Mouse (Mus musculus) thymus, adult 2 months (tissue): ENCODE results near the gene Cd151. TPM values are rescaled to one million over a fixed set of nuclear protein-coding genes. Genes with fewer than 3 reads are reported as not detected.

ENCODE experiments used
- DNase-seq: peaks from one replicate; pipeline ENCODE4 v3.0.0; 2021
- H3K27ac ChIP-seq: fragments of 200-500 bp; 2 replicates; pipeline ENCODE4 v1.5.1; 2012; ENCODE audit warnings: low read length, control low read depth; ENCODE audit not compliant: control insufficient read depth, insufficient read depth
- H3K27me3 ChIP-seq: fragments of 200-500 bp; 2 replicates; pipeline ENCODE4 v1.6.1; 2012; ENCODE audit warnings: mild to moderate bottlenecking, low read length, moderate library complexity, mixed read lengths; ENCODE audit not compliant: control insufficient read depth, insufficient read depth
- H3K36me3 ChIP-seq: fragments of 200-500 bp; 2 replicates; pipeline ENCODE4 v1.6.1; 2012; ENCODE audit warnings: mild to moderate bottlenecking, low read length, moderate library complexity; ENCODE audit not compliant: control insufficient read depth, insufficient read depth
- H3K4me1 ChIP-seq: fragments of 200-500 bp; replicated peaks from 2 replicates; pipeline ENCODE4 v1.6.1; 2012; ENCODE audit warnings: low read length; ENCODE audit not compliant: control insufficient read depth, insufficient read depth
- H3K4me3 ChIP-seq: fragments of 200-500 bp; 2 replicates; pipeline ENCODE4 v1.5.1; 2012; ENCODE audit warnings: mild to moderate bottlenecking, low read length, control low read depth, moderate library complexity; ENCODE audit not compliant: control insufficient read depth, insufficient read depth
- CTCF ChIP-seq: fragments of 200-500 bp; IDR thresholded peaks from 2 replicates; pipeline ENCODE4 v1.5.1; 2012; ENCODE audit warnings: mild to moderate bottlenecking, control low read depth, low read length, moderate library complexity, borderline replicate concordance; ENCODE audit not compliant: control insufficient read depth, poor library complexity, insufficient read depth; ENCODE audit errors: extremely low read depth
- POLR2A ChIP-seq: fragments of 200-500 bp; IDR thresholded peaks from 2 replicates; pipeline ENCODE4 v1.6.1; 2012; ENCODE audit warnings: mild to moderate bottlenecking, low read length, control low read depth, moderate library complexity; ENCODE audit not compliant: control insufficient read depth, poor library complexity, insufficient read depth; ENCODE audit errors: extremely low read depth
- WGBS: fragments of 180-500 bp; shearing (Covaris S2); methylation state at CpG from one replicate; pipeline ENCODE4 v1.1.7; 2018; 5-methylcytosine and 5-hydroxymethylcytosine counted together
- polyA plus RNA-seq: library from polyadenylated mRNA; depleted of rRNA; stranded (reverse); fragments of >200 nt; gene quantifications from 2 replicates; pipeline ENCODE4 v1.2.3, GENCODE M21; 2012

Cd151 gene
- polyA plus RNA-seq, 1 experiment = 186 TPM

- TF ChIP-seq CTCF (no peak), POLR2A (no peak)
- H3K27me3 ChIP-seq = no peaks in the 10 kb centered on the region
- H3K4me1 ChIP-seq = peaks cover 32% of the 10 kb centered on the region
- 87% methylated on average over 9 of the region's 9 CpGs for WGBS
- no peak overlapping the region for H3K27ac ChIP-seq
- no peaks in the 10 kb centered on the region for H3K36me3 ChIP-seq
- no peak for DNase-seq
- no peak overlapping the region for H3K4me3 ChIP-seq
Observed at GRCm38 (mm10) chr7:141435856-141436522, 31.2 kb upstream of the Cd151 start.

GRCm38 (mm10) chr7:141436523-141436892 lies 30.7 kb upstream of the Cd151 start:
- Histone ChIP-seq H3K36me3 (no peaks in the 10 kb centered on the region), H3K27me3 (no peaks in the 10 kb centered on the region), H3K27ac (no peak overlapping the region), H3K4me1 (peaks cover 32% of the 10 kb centered on the region), H3K4me3 (no peak overlapping the region)
- WGBS = 46% methylated on average over 2 of the region's 2 CpGs
- no peak for TF ChIP-seq POLR2A
- TF ChIP-seq CTCF = no peak
- DNase-seq = no peak

- WGBS = 8% methylated on average over 53 of the region's 53 CpGs
- DNase-seq = peak; percentile 89
- peaks cover 36% of the 10 kb centered on the region for H3K4me1 ChIP-seq
- no peak within 1 kb of the TSS for H3K27ac ChIP-seq
- no peaks in the 10 kb centered on the region for H3K36me3 ChIP-seq
- H3K27me3 ChIP-seq = no peaks in the 10 kb centered on the region
- H3K4me3 ChIP-seq = peak within 1 kb of the TSS; percentile 83
- TF ChIP-seq CTCF (peak; percentile 86), POLR2A (peak; percentile 56; the same call in 1 of the 2 replicates)
Observed at GRCm38 (mm10) chr7:141437178-141438120, 29.7 kb upstream of the Cd151 start, which contains the start of gene Slc25a22. Slc25a22 (minus strand) TSS chr7:141437892.

GRCm38 (mm10) chr7:141438201-141438968 lies 28.8 kb upstream of the Cd151 start:
- no peak for DNase-seq
- H3K4me3 ChIP-seq = no peak overlapping the region
- H3K4me1 ChIP-seq = peaks cover 46% of the 10 kb centered on the region
- no peaks in the 10 kb centered on the region for H3K36me3 ChIP-seq
- no peak overlapping the region for H3K27ac ChIP-seq
- TF ChIP-seq POLR2A (no peak), CTCF (no peak)
- WGBS = 98% methylated on average over 12 of the region's 12 CpGs
- no peaks in the 10 kb centered on the region for H3K27me3 ChIP-seq

GRCm38 (mm10) chr7:141439140-141439679 lies 28.0 kb upstream of the Cd151 start:
- Histone ChIP-seq H3K27me3 (no peaks in the 10 kb centered on the region), H3K4me1 (peaks cover 44% of the 10 kb centered on the region), H3K4me3 (no peak overlapping the region), H3K36me3 (no peaks in the 10 kb centered on the region), H3K27ac (no peak overlapping the region)
- TF ChIP-seq POLR2A = no peak
- TF ChIP-seq CTCF = no peak
- DNase-seq = no peak
- WGBS = 98% methylated on average over 10 of the region's 10 CpGs

- H3K4me1 ChIP-seq = peaks cover 38% of the 10 kb centered on the region
- TF ChIP-seq CTCF (no peak), POLR2A (no peak)
Observed at GRCm38 (mm10) chr7:141439811-141440210, 27.4 kb upstream of the Cd151 start.

More at GRCm38 (mm10) chr7:141439811-141440210, 27.4 kb upstream of the Cd151 start:
- no peak overlapping the region for H3K4me3 ChIP-seq
- 98% methylated on average over 11 of the region's 11 CpGs for WGBS
- no peaks in the 10 kb centered on the region for H3K27me3 ChIP-seq
- no peak for DNase-seq
- no peaks in the 10 kb centered on the region for H3K36me3 ChIP-seq
- H3K27ac ChIP-seq = no peak overlapping the region
